Mouse (Mus musculus): Measurements from ENCODE around the gene Grin2d. TPM values are rescaled to one million over a fixed set of nuclear protein-coding genes. Genes with fewer than 3 reads are reported as not detected.

Grin2d gene
- polyA plus RNA-seq, 1 experiment, result 0.65 TPM

DNA sequence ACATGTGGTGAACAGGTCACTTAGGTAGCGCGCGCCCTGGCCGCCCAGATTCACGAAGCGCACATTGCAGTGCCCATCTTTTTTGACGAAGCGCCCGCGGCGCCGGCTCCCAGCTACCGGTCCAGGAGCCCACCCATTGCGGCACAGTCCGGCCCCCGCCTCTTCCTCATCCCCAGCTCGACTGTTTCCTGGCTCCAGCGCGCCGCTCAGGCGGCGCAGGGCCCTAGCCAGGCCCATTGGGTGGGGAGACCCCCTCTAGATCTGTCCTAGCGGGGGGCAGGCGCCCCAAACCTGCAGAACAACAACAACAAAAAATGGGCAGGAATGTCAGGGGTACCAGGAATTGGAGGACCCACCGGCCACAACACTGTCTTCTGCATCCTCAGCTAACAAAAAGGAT is 58.3 kb downstream of the Grin2d start:
- Histone ChIP-seq H3K36me3 (ENCODE audit: control insufficient read depth, insufficient read depth) (no peaks in the 10 kb centered on the region), H3K4me3 (no peak overlapping the region), H3ac (ENCODE audit: control insufficient read depth, insufficient read length) (no peak overlapping the region), H3K79me2 (ENCODE audit: control insufficient read depth, insufficient read depth) (no peaks in the 10 kb centered on the region), H3K27me3 (ENCODE audit: control insufficient read depth, insufficient read depth, insufficient read length) (no peaks in the 10 kb centered on the region), H3K4me2 (ENCODE audit: low read depth) (no peak overlapping the region)
- no peak for TF ChIP-seq TCF12 (IDR thresholded peaks at IDR 0.05; ENCODE audit: insufficient read depth, poor library complexity, severe bottlenecking)
- TF ChIP-seq TCF3 (IDR thresholded peaks at IDR 0.05; ENCODE audit: insufficient read length, low read depth), result no peak
- no peak for TF ChIP-seq MAX (IDR thresholded peaks at IDR 0.05; ENCODE audit: low read depth)
- no peak for TF ChIP-seq USF1 (IDR thresholded peaks at IDR 0.05; ENCODE audit: low read depth)
- no peak for TF ChIP-seq POLR2AphosphoS2 (IDR thresholded peaks at IDR 0.05; ENCODE audit: insufficient read length, low read depth)
- TF ChIP-seq SRF (IDR thresholded peaks at IDR 0.05; ENCODE audit: control insufficient read depth, insufficient read length, low read depth), result no peak
- TF ChIP-seq MYOD1 (IDR thresholded peaks at IDR 0.05; ENCODE audit: control insufficient read depth in 1 of 3, insufficient read length in 2 of 3, low read depth in 2 of 3), result no peak
- no peak for TF ChIP-seq E2F4 (IDR thresholded peaks at IDR 0.05; ENCODE audit: insufficient read depth)
- no peak for TF ChIP-seq MYOG (IDR thresholded peaks at IDR 0.05; ENCODE audit: control insufficient read depth in 1 of 3, insufficient read depth in 1 of 3, insufficient read length in 2 of 3, low read depth in 2 of 3)
- no peak for TF ChIP-seq REST (IDR thresholded peaks at IDR 0.05; ENCODE audit: insufficient read depth, insufficient read length)
- no peak for TF ChIP-seq CEBPB (IDR thresholded peaks at IDR 0.05; ENCODE audit: insufficient read depth, poor library complexity, severe bottlenecking)
- no peak for TF ChIP-seq POLR2A (IDR thresholded peaks at IDR 0.05; ENCODE audit: insufficient read length, low read depth)

DNA sequence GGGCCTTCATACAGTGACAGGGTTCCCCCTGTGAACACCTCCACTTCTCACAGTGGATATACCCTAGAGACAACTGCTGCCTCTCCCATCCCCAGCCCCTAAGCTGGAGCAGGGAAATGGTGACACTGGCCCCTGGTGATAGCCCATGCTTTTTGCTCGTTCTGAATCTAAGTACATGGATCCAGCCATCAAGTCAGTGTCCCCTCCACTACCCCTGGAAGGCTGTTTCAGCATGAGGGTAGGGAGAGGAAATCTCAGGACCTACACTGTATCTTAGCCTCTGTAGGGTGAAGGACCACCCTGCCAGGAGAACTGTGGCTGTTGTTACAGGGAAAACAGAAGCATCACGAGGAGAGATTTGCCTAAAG is 62.2 kb downstream of the Grin2d start:
- Histone ChIP-seq H3K27me3 (ENCODE audit: control insufficient read depth, insufficient read depth, insufficient read length) (no peaks in the 10 kb centered on the region), H3ac (ENCODE audit: control insufficient read depth, insufficient read length) (no peak overlapping the region), H3K4me3 (no peak overlapping the region), H3K36me3 (ENCODE audit: control insufficient read depth, insufficient read depth) (peaks cover 11% of the 10 kb centered on the region), H3K4me2 (ENCODE audit: low read depth) (no peak overlapping the region), H3K79me2 (ENCODE audit: control insufficient read depth, insufficient read depth) (peaks cover 19% of the 10 kb centered on the region)
- TF ChIP-seq MYOD1 (IDR thresholded peaks at IDR 0.05; ENCODE audit: control insufficient read depth in 1 of 3, insufficient read length in 2 of 3, low read depth in 2 of 3) (no peak), TCF3 (IDR thresholded peaks at IDR 0.05; ENCODE audit: insufficient read length, low read depth) (no peak), MAX (IDR thresholded peaks at IDR 0.05; ENCODE audit: low read depth) (no peak), TCF12 (IDR thresholded peaks at IDR 0.05; ENCODE audit: insufficient read depth, poor library complexity, severe bottlenecking) (no peak), USF1 (IDR thresholded peaks at IDR 0.05; ENCODE audit: low read depth) (no peak), CEBPB (IDR thresholded peaks at IDR 0.05; ENCODE audit: insufficient read depth, poor library complexity, severe bottlenecking) (no peak), POLR2AphosphoS2 (IDR thresholded peaks at IDR 0.05; ENCODE audit: insufficient read length, low read depth) (no peak), MYOG (IDR thresholded peaks at IDR 0.05; ENCODE audit: control insufficient read depth in 1 of 3, insufficient read depth in 1 of 3, insufficient read length in 2 of 3, low read depth in 2 of 3) (no peak), E2F4 (IDR thresholded peaks at IDR 0.05; ENCODE audit: insufficient read depth) (no peak), POLR2A (IDR thresholded peaks at IDR 0.05; ENCODE audit: insufficient read length, low read depth) (no peak), SRF (IDR thresholded peaks at IDR 0.05; ENCODE audit: control insufficient read depth, insufficient read length, low read depth) (no peak)

DNA sequence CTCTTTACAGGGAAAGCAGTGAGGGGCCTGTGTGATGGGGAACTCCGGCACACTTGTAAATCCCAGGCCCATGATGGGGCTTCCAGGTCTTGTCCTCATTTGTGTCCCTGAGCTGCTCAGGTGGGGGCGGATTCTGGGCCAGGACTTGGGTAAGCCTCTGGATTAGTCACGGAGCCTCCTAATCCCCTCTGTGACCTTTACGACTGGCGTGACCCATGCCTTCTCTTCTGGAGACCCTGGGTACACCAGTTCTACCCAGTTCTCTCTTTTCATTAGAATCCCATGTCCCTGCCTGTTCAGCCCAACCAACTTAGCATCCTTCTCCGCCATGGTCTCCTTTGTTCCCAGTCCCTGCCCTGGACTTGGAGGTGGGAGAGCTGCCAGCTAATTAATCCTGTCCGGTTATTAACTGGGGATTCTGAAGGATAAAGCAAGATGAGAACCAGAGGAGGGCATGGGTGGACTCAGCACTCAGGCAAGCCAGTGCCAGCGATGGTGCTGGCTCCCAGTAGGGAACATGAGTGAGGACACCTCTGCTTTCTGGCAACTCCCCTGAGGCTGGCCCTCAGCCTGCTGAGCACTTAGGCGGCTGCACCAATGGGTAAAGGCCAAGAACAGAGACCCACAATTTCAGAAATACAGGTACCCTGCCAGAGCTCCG is 62.7 kb downstream of the Grin2d start:
- H3K79me2 ChIP-seq (ENCODE audit: control insufficient read depth, insufficient read depth), result peaks cover 19% of the 10 kb centered on the region
- peaks cover 15% of the 10 kb centered on the region for H3K36me3 ChIP-seq (ENCODE audit: control insufficient read depth, insufficient read depth)
- TF ChIP-seq MAX (IDR thresholded peaks at IDR 0.05; ENCODE audit: low read depth) (no peak), TCF3 (IDR thresholded peaks at IDR 0.05; ENCODE audit: insufficient read length, low read depth) (no peak), MYOG (IDR thresholded peaks at IDR 0.05; ENCODE audit: control insufficient read depth in 1 of 3, insufficient read depth in 1 of 3, insufficient read length in 2 of 3, low read depth in 2 of 3) (no peak), MYOD1 (IDR thresholded peaks at IDR 0.05; ENCODE audit: control insufficient read depth in 1 of 3, insufficient read length in 2 of 3, low read depth in 2 of 3) (no peak)
- no peak overlapping the region for H3ac ChIP-seq (ENCODE audit: control insufficient read depth, insufficient read length)
- no peak overlapping the region for H3K4me2 ChIP-seq (ENCODE audit: low read depth)
- H3K27me3 ChIP-seq (ENCODE audit: control insufficient read depth, insufficient read depth, insufficient read length), result no peaks in the 10 kb centered on the region
- H3K4me3 ChIP-seq, result no peak overlapping the region

DNA sequence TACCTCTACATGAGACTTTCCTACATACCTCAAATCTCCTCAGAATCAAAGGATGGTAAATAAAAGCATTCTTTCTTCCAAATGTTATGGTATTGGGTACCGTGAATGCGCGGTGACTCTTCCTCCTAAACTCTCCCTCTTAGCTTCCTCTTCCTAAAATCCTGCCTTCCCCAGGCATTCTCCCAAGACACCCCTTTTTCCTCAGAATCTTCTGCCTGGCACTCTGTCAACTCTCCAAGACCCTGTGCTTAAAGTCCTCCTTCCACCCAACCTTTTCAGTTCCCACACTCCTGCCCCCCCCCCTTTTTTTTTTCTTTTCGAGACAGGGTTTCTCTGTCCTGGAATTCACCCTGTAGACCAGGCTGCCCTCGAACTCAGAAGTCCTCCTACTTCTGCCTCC is 63.3 kb downstream of the Grin2d start:
- peaks cover 19% of the 10 kb centered on the region for H3K79me2 ChIP-seq (ENCODE audit: control insufficient read depth, insufficient read depth)
- H3K4me2 ChIP-seq (ENCODE audit: low read depth), result peak overlapping the region; percentile 91
- no peak overlapping the region for H3ac ChIP-seq (ENCODE audit: control insufficient read depth, insufficient read length)
- H3K4me3 ChIP-seq, result peak overlapping the region; percentile 70
- H3K36me3 ChIP-seq (ENCODE audit: control insufficient read depth, insufficient read depth), result peaks cover 21% of the 10 kb centered on the region
- H3K27me3 ChIP-seq (ENCODE audit: control insufficient read depth, insufficient read depth, insufficient read length), result no peaks in the 10 kb centered on the region
- TF ChIP-seq USF1 (IDR thresholded peaks at IDR 0.05; ENCODE audit: low read depth), result no peak
- TF ChIP-seq E2F4 (IDR thresholded peaks at IDR 0.05; ENCODE audit: insufficient read depth), result no peak
- no peak for TF ChIP-seq TCF12 (IDR thresholded peaks at IDR 0.05; ENCODE audit: insufficient read depth, poor library complexity, severe bottlenecking)
- no peak for TF ChIP-seq REST (IDR thresholded peaks at IDR 0.05; ENCODE audit: insufficient read depth, insufficient read length)
- TF ChIP-seq SRF (IDR thresholded peaks at IDR 0.05; ENCODE audit: control insufficient read depth, insufficient read length, low read depth), result no peak
- no peak for TF ChIP-seq MYOG (IDR thresholded peaks at IDR 0.05; ENCODE audit: control insufficient read depth in 1 of 3, insufficient read depth in 1 of 3, insufficient read length in 2 of 3, low read depth in 2 of 3)
- no peak for TF ChIP-seq TCF3 (IDR thresholded peaks at IDR 0.05; ENCODE audit: insufficient read length, low read depth)
- no peak for TF ChIP-seq POLR2A (IDR thresholded peaks at IDR 0.05; ENCODE audit: insufficient read length, low read depth)
- no peak for TF ChIP-seq POLR2AphosphoS2 (IDR thresholded peaks at IDR 0.05; ENCODE audit: insufficient read length, low read depth)
- TF ChIP-seq MYOD1 (IDR thresholded peaks at IDR 0.05; ENCODE audit: control insufficient read depth in 1 of 3, insufficient read length in 2 of 3, low read depth in 2 of 3), result no peak
- no peak for TF ChIP-seq CEBPB (IDR thresholded peaks at IDR 0.05; ENCODE audit: insufficient read depth, poor library complexity, severe bottlenecking)
- no peak for TF ChIP-seq MAX (IDR thresholded peaks at IDR 0.05; ENCODE audit: low read depth)

All from myocyte (in vitro differentiated cells).